Mouse (Mus musculus) lung, postnatal 0 days (tissue): ENCODE results near the gene Sun3.

Experiments
- CTCF ChIP-seq: IDR thresholded peaks from 2 replicates; pipeline ENCODE4 v1.5.1; 2016; ENCODE audit warnings: antibody characterized with exemption, mild to moderate bottlenecking
- EP300 ChIP-seq: IDR thresholded peaks from 2 replicates; pipeline ENCODE4 v1.6.1; 2016; ENCODE audit warnings: antibody characterized with exemption, mild to moderate bottlenecking, control low read depth

DNA sequence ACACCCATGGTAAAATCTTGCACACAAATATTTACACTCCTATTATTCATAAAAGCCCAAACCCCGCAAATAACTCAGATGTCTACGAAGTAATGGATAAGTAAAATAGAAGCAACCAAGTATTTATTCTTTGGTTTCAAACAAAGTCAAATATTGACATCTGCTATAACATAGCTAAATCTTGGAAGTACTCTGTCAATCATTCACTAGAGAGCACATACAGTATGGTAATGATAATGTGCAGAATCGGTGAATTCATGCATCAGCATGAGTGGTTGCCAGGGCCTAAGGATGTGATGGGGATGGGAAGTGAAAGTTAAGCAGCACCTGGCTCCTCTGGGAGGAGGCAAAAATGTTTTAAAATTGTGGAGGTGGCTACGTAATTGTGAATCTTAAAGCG lies 28.6 kb downstream of the Sun3 start:
- no peak for TF ChIP-seq CTCF
- TF ChIP-seq EP300, result no peak
